ENCODE assay signal across 26 mouse cellular contexts in the genomic region with DNA sequence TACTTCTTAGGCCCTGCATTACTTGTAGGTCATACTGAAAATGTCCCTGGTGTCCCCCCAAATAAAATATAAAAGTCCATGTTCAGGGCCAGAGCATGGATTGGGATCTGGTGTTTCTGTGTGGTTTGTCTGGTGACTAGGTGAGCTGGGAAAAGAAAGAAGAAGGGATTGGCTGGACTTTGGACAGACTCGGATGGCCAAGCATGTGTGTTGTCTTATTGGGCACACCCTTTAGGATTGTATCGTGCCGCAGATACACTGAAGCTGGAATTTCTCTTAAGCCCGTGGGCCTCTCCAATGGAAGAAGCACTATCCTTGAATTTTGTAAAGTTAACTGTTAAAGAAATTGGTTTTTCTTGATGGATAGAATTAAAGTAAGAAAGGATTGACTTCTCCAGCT.
DNase-seq lines count a peak whose midpoint lies in the region; ATAC-seq and TF ChIP-seq lines count a peak whose summit lies in the region.
"Had no signal": no experiment of that assay in that cellular context is flagged by ENCODE, and none has a peak within 500 bp of the region (broad histone marks: within the 10 kb centered on the region; RNA-seq: fewer than 3 reads in every experiment).

No protein-coding gene starts in this region.

- H3K4me3 ChIP-seq in intestine, embryonic 15.5 days (replicated peaks) = no peak overlapping the region
- no peak overlapping the region for H3K4me3 ChIP-seq in intestine, postnatal 0 days (ENCODE audit: low read depth, low read length)
- H3K4me3 ChIP-seq in small intestine, adult 2 months (ENCODE audit: low read depth, low read length) = no peak overlapping the region
- H3K4me3 ChIP-seq: embryonic facial prominence, embryonic 13.5 days; embryonic facial prominence, embryonic 15.5 days; erythroblast, embryonic 14.5 days; forebrain, embryonic 10.5 days; forebrain, embryonic 12.5 days; forebrain, embryonic 15.5 days had no signal

- H3K36me3 ChIP-seq in intestine, embryonic 15.5 days = no peaks in the 10 kb centered on the region
- peaks cover 7% of the 10 kb centered on the region; the same call in 1 of the 2 replicates for H3K36me3 ChIP-seq in intestine, postnatal 0 days (ENCODE audit: control insufficient read depth, insufficient read depth)
- peaks cover 10% of the 10 kb centered on the region for H3K36me3 ChIP-seq in small intestine, adult 2 months (ENCODE audit: control insufficient read depth, insufficient read depth, low read length)
- H3K36me3 ChIP-seq: embryonic facial prominence, embryonic 13.5 days; embryonic facial prominence, embryonic 15.5 days; forebrain, embryonic 10.5 days; forebrain, embryonic 12.5 days; forebrain, embryonic 15.5 days; G1E had no signal

- no peak for DNase-seq in layer of hippocampus, postnatal 10 days (ENCODE audit: low spot score in 2 of 2)
- DNase-seq in layer of hippocampus, adult 9-11 months = no peak
- DNase-seq: adrenal gland, adult 8-10 months; adrenal gland, postnatal 14 days; adrenal gland, postnatal 36 days; B cell, adult 2 months; cerebellum, adult 11-12 months; cerebellum, adult 2 months; cerebellum, adult 9-10 months; cerebellum, postnatal 10 days; cerebellum, postnatal 25 days; forebrain, postnatal 0 days had no signal

- no peak overlapping the region for H3K27ac ChIP-seq in intestine, embryonic 15.5 days
- H3K27ac ChIP-seq in intestine, postnatal 0 days (ENCODE audit: low read depth, low read length) = peak overlapping the region; percentile 46
- H3K27ac ChIP-seq in small intestine, adult 2 months (ENCODE audit: insufficient read depth, low read depth, low read length) = peak overlapping the region; percentile 70
- H3K27ac ChIP-seq: embryonic facial prominence, embryonic 13.5 days; embryonic facial prominence, embryonic 15.5 days; forebrain, embryonic 10.5 days; forebrain, embryonic 12.5 days; forebrain, embryonic 15.5 days had no signal

- H3K9me3 ChIP-seq in intestine, embryonic 15.5 days = no peaks in the 10 kb centered on the region
- no peaks in the 10 kb centered on the region for H3K9me3 ChIP-seq in intestine, postnatal 0 days (ENCODE audit: control insufficient read depth)
- H3K9me3 ChIP-seq: embryonic facial prominence, embryonic 13.5 days; embryonic facial prominence, embryonic 15.5 days; forebrain, embryonic 10.5 days; forebrain, embryonic 12.5 days; forebrain, embryonic 15.5 days; G1E had no signal

- no peaks in the 10 kb centered on the region for H3K27me3 ChIP-seq in intestine, embryonic 15.5 days (replicated peaks)
- H3K27me3 ChIP-seq in intestine, postnatal 0 days (replicated peaks; ENCODE audit: control insufficient read depth, insufficient read depth, low read length) = no peaks in the 10 kb centered on the region
- H3K27me3 ChIP-seq in small intestine, adult 2 months (ENCODE audit: control insufficient read depth, insufficient read depth, low read length) = no peaks in the 10 kb centered on the region
- H3K27me3 ChIP-seq: CH12.LX; embryonic facial prominence, embryonic 13.5 days; embryonic facial prominence, embryonic 15.5 days; forebrain, embryonic 12.5 days; forebrain, embryonic 15.5 days; Patski had no signal

- no peak for TF ChIP-seq CTCF in intestine, postnatal 0 days (IDR thresholded peaks at IDR 0.05; ENCODE audit: low read depth)
- no peak for TF ChIP-seq CTCF in small intestine, adult 2 months (IDR thresholded peaks at IDR 0.05; ENCODE audit: extremely low read depth, insufficient read length, insufficient replicate concordance, low read depth, low read length)

- H3K4me2 ChIP-seq in intestine, embryonic 15.5 days (replicated peaks) = no peak overlapping the region; the same call in 1 of the 2 replicates
- H3K4me2 ChIP-seq in intestine, postnatal 0 days (replicated peaks; ENCODE audit: low read depth) = no peak overlapping the region
- H3K4me2 ChIP-seq: embryonic facial prominence, embryonic 13.5 days; embryonic facial prominence, embryonic 15.5 days; forebrain, embryonic 12.5 days; forebrain, embryonic 15.5 days had no signal

- H3K4me1 ChIP-seq in intestine, embryonic 15.5 days (replicated peaks) = 0 out of 2 replicates have a peak, but pooled peaks cover 6% of the 10 kb centered on the region
- peaks cover 3% of the 10 kb centered on the region; the same call in 1 of the 2 replicates for H3K4me1 ChIP-seq in intestine, postnatal 0 days (replicated peaks; ENCODE audit: control insufficient read depth, insufficient read depth, low read length)
- H3K4me1 ChIP-seq in small intestine, adult 2 months (ENCODE audit: control insufficient read depth, insufficient read depth, insufficient read length, low read length) = peaks cover 11% of the 10 kb centered on the region
- H3K4me1 ChIP-seq: forebrain, embryonic 12.5 days; forebrain, embryonic 15.5 days had no signal

- TF ChIP-seq POLR2A in small intestine, adult 2 months (IDR thresholded peaks at IDR 0.05; ENCODE audit: low read depth, low read length) = no peak

- 72% methylated on average over 4 of the region's 4 CpGs for WGBS in intestine, embryonic 15.5 days
- 56% methylated on average over 4 of the region's 4 CpGs for WGBS in intestine, postnatal 0 days
- WGBS in small intestine, adult 2 months = 47% methylated on average over 4 of the region's 4 CpGs

- peak; percentile 45; the same call in 1 of the 2 replicates for ATAC-seq in intestine, embryonic 15.5 days
- peak; percentile 52 for ATAC-seq in intestine, postnatal 0 days
- ATAC-seq: activated CD4-positive, CD25-positive, alpha-beta regulatory T cell, adult 4 months; CD4-positive, CD25-positive, alpha-beta regulatory T cell, adult 4 months; forebrain, embryonic 15.5 days; forebrain, postnatal 0 days; Patski had no signal

- H3K9ac ChIP-seq in intestine, embryonic 15.5 days = no peak overlapping the region
- no peak overlapping the region for H3K9ac ChIP-seq in intestine, postnatal 0 days (ENCODE audit: low read depth, low read length)
- H3K9ac ChIP-seq: embryonic facial prominence, embryonic 13.5 days; embryonic facial prominence, embryonic 15.5 days; forebrain, embryonic 12.5 days; forebrain, embryonic 15.5 days; forebrain, postnatal 0 days had no signal
